9 mouse cellular contexts compared by ENCODE assay signal in genomic region chr4:120668551-120668950, GRCm38 (mm10). TPM values are rescaled to one million over a fixed set of nuclear protein-coding genes. Genes with fewer than 3 reads are reported as not detected.
DNase-seq lines count a peak whose midpoint lies in the region; ATAC-seq and TF ChIP-seq lines count a peak whose summit lies in the region.
"Had no signal": no experiment of that assay in that cellular context is flagged by ENCODE, and none has a peak within 500 bp of the region (broad histone marks: within the 10 kb centered on the region; RNA-seq: fewer than 3 reads in every experiment).

No protein-coding gene starts in this region.

- no peak overlapping the region for H3K9ac ChIP-seq in lung, embryonic 14.5 days
- H3K9ac ChIP-seq: limb, embryonic 13.5 days had no signal

- DNase-seq in lung, embryonic 14.5 days, result no peak
- no peak for DNase-seq in lung, postnatal 14 days
- peak; percentile 53 for DNase-seq in kidney, adult 2 months
- DNase-seq in lung, postnatal 36 days, result peak; percentile 42
- DNase-seq in neural tube, embryonic 10.5 days (ENCODE audit: extremely low spot score, low spot score), result no peak
- DNase-seq in frontal cortex, postnatal 10 days (ENCODE audit: low spot score in 2 of 2), result no peak
- DNase-seq: thymus, postnatal 14 days had no signal

- ATAC-seq in lung, embryonic 14.5 days (ENCODE audit: insufficient read depth), result no peak

- no peak for TF ChIP-seq CTCF in lung, embryonic 14.5 days (IDR thresholded peaks at IDR 0.05; ENCODE audit: low read depth)
- peak; percentile 29; the same call in 1 of the 2 replicates for TF ChIP-seq CTCF in kidney, adult 2 months (conservative IDR thresholded peaks at IDR 0.05; ENCODE audit: insufficient read depth, insufficient read length, low read depth, low read length)

- H3K4me3 ChIP-seq in lung, embryonic 14.5 days (ENCODE audit: low read depth, low read length), result no peak overlapping the region
- peak overlapping the region; percentile 98 for H3K4me3 ChIP-seq in erythroblast, embryonic 14.5 days (replicated peaks)
- H3K4me3 ChIP-seq in kidney, adult 2 months (ENCODE audit: insufficient read depth, low read depth, low read length), result no peak overlapping the region
- H3K4me3 ChIP-seq: limb, embryonic 13.5 days had no signal

- TF ChIP-seq POLR2A in kidney, adult 2 months (IDR thresholded peaks at IDR 0.05; ENCODE audit: low read depth, low read length), result no peak

- H3K4me1 ChIP-seq in lung, embryonic 14.5 days (ENCODE audit: insufficient read depth), result no peaks in the 10 kb centered on the region
- H3K4me1 ChIP-seq in erythroblast, embryonic 14.5 days (ENCODE audit: control insufficient read depth), result peaks cover 84% of the 10 kb centered on the region
- no peaks in the 10 kb centered on the region for H3K4me1 ChIP-seq in kidney, adult 2 months (ENCODE audit: control insufficient read depth, insufficient read depth, low read length)

- 89% methylated on average over 4 of the region's 4 CpGs for WGBS in lung, embryonic 14.5 days
- 82% methylated on average over 4 of the region's 4 CpGs for WGBS in kidney, adult 2 months

- H3K4me2 ChIP-seq in lung, embryonic 14.5 days, result 0 out of 2 replicates have a peak overlapping the region, but pooled peaks have one; percentile 99

- no peak overlapping the region for H3K27ac ChIP-seq in lung, embryonic 14.5 days (ENCODE audit: low read depth)
- H3K27ac ChIP-seq in kidney, adult 2 months (ENCODE audit: insufficient read depth, low read depth, low read length), result no peak overlapping the region
- H3K27ac ChIP-seq: limb, embryonic 13.5 days had no signal

- no peaks in the 10 kb centered on the region for H3K9me3 ChIP-seq in lung, embryonic 14.5 days (ENCODE audit: low read depth, low read length)
- peaks cover 8% of the 10 kb centered on the region; the same call in 1 of the 2 replicates for H3K9me3 ChIP-seq in erythroblast, embryonic 14.5 days (ENCODE audit: control insufficient read depth, low read length)
- H3K9me3 ChIP-seq: limb, embryonic 13.5 days had no signal

- peaks cover 27% of the 10 kb centered on the region for H3K27me3 ChIP-seq in lung, embryonic 14.5 days (ENCODE audit: insufficient read depth, low read length)
- no peaks in the 10 kb centered on the region; the same call in 1 of the 2 replicates for H3K27me3 ChIP-seq in erythroblast, embryonic 14.5 days (ENCODE audit: control insufficient read depth)
- no peaks in the 10 kb centered on the region for H3K27me3 ChIP-seq in kidney, adult 2 months (replicated peaks; ENCODE audit: control insufficient read depth, insufficient read depth, low read length)

- H3K36me3 ChIP-seq in lung, embryonic 14.5 days (ENCODE audit: insufficient read depth), result no peaks in the 10 kb centered on the region
- H3K36me3 ChIP-seq in erythroblast, embryonic 14.5 days (ENCODE audit: control insufficient read depth), result peaks cover 36% of the 10 kb centered on the region
- H3K36me3 ChIP-seq in kidney, adult 2 months (ENCODE audit: control insufficient read depth, insufficient read depth, low read length), result no peaks in the 10 kb centered on the region
- H3K36me3 ChIP-seq: limb, embryonic 13.5 days had no signal

RNA-seq across cellular contexts. Expression of gene Cited4, which starts 2.2 kb away (rescaled TPM):
- 1.6 and 2.3 TPM in 2 replicates for polyA plus RNA-seq in lung, embryonic 14.5 days (2014; fragmentation: Nextera tagmentation; extraction: Ambion mirVana)
- 171 and 228 TPM in 2 replicates for polyA plus RNA-seq in erythroblast, embryonic 14.5 days (2012)
- 4.2 and 5.9 TPM in 2 replicates for polyA plus RNA-seq in kidney, adult 2 months (2012; rRNA removed)

Comparison
In these comparisons a context has a peak if more than half of its experiments do, and no peak if none do; other contexts are left out.
1. DNase-seq: peak in kidney, adult 2 months (single experiment) and lung, postnatal 36 days (single experiment); none in lung, embryonic 14.5 days (single experiment), lung, postnatal 14 days (single experiment), neural tube, embryonic 10.5 days (single experiment) and frontal cortex, postnatal 10 days (0 of 2).
2. RNA of gene Cited4, which starts 2.2 kb away (polyA plus RNA-seq): 171 to 228 TPM in erythroblast, embryonic 14.5 days; 4.2 to 5.9 TPM in kidney, adult 2 months and 1.6 to 2.3 TPM in lung, embryonic 14.5 days; every median in the first group is over 10 times any median in the second.